In the genomic region with DNA sequence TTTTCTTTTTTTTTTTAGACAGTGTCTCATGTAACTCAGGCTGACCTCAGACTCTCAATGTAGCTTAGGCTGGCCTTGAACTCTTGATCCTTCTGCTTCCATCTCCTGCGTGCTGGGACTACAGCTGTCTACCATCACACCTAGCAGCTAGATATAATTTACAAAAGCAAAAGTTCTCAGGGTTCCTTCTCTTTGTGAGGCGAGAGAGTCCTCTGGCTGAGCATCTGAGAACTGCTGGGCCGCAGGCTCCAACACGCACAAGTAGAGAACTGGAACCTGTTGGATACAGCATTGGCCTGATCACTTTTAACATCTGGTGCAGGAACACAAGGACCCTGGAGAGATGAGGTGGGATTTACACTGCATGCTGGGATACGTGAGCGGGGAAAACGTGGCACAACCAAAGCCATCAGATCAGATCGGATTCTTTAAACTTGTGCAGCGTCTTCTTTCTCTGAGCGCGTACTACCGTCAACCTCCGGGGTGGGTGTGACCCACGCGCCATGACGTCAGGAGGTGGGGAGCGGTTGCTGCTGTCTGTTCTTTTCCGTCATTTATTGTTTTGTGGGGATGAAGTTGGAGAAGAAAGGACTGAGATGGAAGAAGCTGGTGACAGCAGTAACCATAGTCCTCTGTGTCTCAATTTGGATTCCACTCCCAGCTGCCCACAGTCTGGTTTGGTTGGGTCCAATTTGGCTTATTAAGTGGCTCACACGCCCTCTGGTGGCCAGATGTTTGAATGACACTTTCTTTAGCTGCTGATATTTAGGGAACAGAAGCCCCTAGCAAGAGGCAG, we compare ENCODE assay signal across 8 mouse cellular contexts. TPM values are rescaled to one million over a fixed set of nuclear protein-coding genes. Genes with fewer than 3 reads are reported as not detected.
DNase-seq lines count a peak whose midpoint lies in the region; ATAC-seq and TF ChIP-seq lines count a peak whose summit lies in the region.

No protein-coding gene starts in this region.

- TF ChIP-seq CTCF in G1E (IDR thresholded peaks at IDR 0.05; ENCODE audit: low read depth, low read length), result peak; percentile 52
- TF ChIP-seq CTCF in liver, postnatal 0 days (IDR thresholded peaks at IDR 0.05; ENCODE audit: low read depth), result peak; percentile 94

- H3K27me3 ChIP-seq in G1E (ENCODE audit: insufficient read depth, low read length), result no peaks in the 10 kb centered on the region
- no peaks in the 10 kb centered on the region for H3K27me3 ChIP-seq in forebrain, embryonic 15.5 days
- H3K27me3 ChIP-seq in liver, postnatal 0 days (ENCODE audit: insufficient read depth, low read length), result no peaks in the 10 kb centered on the region
- no peaks in the 10 kb centered on the region for H3K27me3 ChIP-seq in neural tube, embryonic 13.5 days

- no peak for TF ChIP-seq EP300 in liver, postnatal 0 days (IDR thresholded peaks at IDR 0.05; ENCODE audit: low read depth)

- peak overlapping the region; percentile 14 for H3K9ac ChIP-seq in forebrain, embryonic 15.5 days (replicated peaks)
- H3K9ac ChIP-seq in liver, postnatal 0 days (replicated peaks), result peak overlapping the region; percentile 32; the same call in 1 of the 2 replicates
- H3K9ac ChIP-seq in neural tube, embryonic 13.5 days, result peak overlapping the region; percentile 60

- peak overlapping the region; percentile 44 for H3K27ac ChIP-seq in forebrain, embryonic 15.5 days (replicated peaks)
- 0 out of 2 replicates have a peak overlapping the region, but pooled peaks have one; percentile 30 for H3K27ac ChIP-seq in liver, postnatal 0 days (ENCODE audit: low read depth)
- H3K27ac ChIP-seq in neural tube, embryonic 13.5 days (replicated peaks), result peak overlapping the region; percentile 52

- peaks cover 5% of the 10 kb centered on the region for H3K9me3 ChIP-seq in G1E (replicated peaks)
- no peaks in the 10 kb centered on the region for H3K9me3 ChIP-seq in forebrain, embryonic 15.5 days
- H3K9me3 ChIP-seq in liver, postnatal 0 days (ENCODE audit: low read length), result no peaks in the 10 kb centered on the region
- no peaks in the 10 kb centered on the region for H3K9me3 ChIP-seq in neural tube, embryonic 13.5 days

- WGBS in forebrain, embryonic 15.5 days, result 9% methylated on average over 19 of the region's 19 CpGs
- 5% methylated on average over 19 of the region's 19 CpGs for WGBS in liver, postnatal 0 days (ENCODE audit: insufficient replicate concordance)
- WGBS in neural tube, embryonic 13.5 days, result 7% methylated on average over 19 of the region's 19 CpGs

- no peaks in the 10 kb centered on the region for H3K36me3 ChIP-seq in G1E (replicated peaks)
- no peaks in the 10 kb centered on the region for H3K36me3 ChIP-seq in forebrain, embryonic 15.5 days
- H3K36me3 ChIP-seq in liver, postnatal 0 days (replicated peaks; ENCODE audit: insufficient read depth, low read length), result no peaks in the 10 kb centered on the region
- H3K36me3 ChIP-seq in neural tube, embryonic 13.5 days, result no peaks in the 10 kb centered on the region

- H3K4me3 ChIP-seq in G1E (ENCODE audit: low read depth, low read length), result peak overlapping the region; percentile 52; the same call in 1 of the 2 replicates
- H3K4me3 ChIP-seq in forebrain, embryonic 15.5 days, result peak overlapping the region; percentile 33
- H3K4me3 ChIP-seq in liver, postnatal 0 days (ENCODE audit: low read depth, low read length), result peak overlapping the region; percentile 42
- peak overlapping the region; percentile 38 for H3K4me3 ChIP-seq in neural tube, embryonic 13.5 days

- H3K4me1 ChIP-seq in G1E (ENCODE audit: insufficient read depth, low read depth, low read length), result peaks cover 80% of the 10 kb centered on the region
- H3K4me1 ChIP-seq in forebrain, embryonic 15.5 days, result peaks cover 7% of the 10 kb centered on the region; the same call in 1 of the 2 replicates
- peaks cover 29% of the 10 kb centered on the region for H3K4me1 ChIP-seq in liver, postnatal 0 days (ENCODE audit: insufficient read depth)
- 0 out of 2 replicates have a peak, but pooled peaks cover 4% of the 10 kb centered on the region for H3K4me1 ChIP-seq in neural tube, embryonic 13.5 days (replicated peaks)

- no peak for DNase-seq in G1E (ENCODE audit: low spot score)
- peak; percentile 83 for DNase-seq in cerebellum, adult 11 months
- DNase-seq in heart, postnatal 25 days (ENCODE audit: low spot score), result peak; percentile 77
- peak; percentile 95 for DNase-seq in layer of hippocampus, adult 11-12 months (ENCODE audit: low spot score)
- DNase-seq in liver, postnatal 0 days, result peak; percentile 84
- peak; percentile 87 for DNase-seq in testis, postnatal 10 days (ENCODE audit: low spot score)

- ATAC-seq in G1E (ENCODE audit: extremely low read depth, insufficient number of reproducible peaks, low FRiP score, poor library complexity, severe bottlenecking), result peak; percentile 29
- peak; percentile 80 for ATAC-seq in forebrain, embryonic 15.5 days (replicated peaks)
- ATAC-seq in liver, postnatal 0 days, result peak; percentile 73
- peak; percentile 84; the same call in 1 of the 2 replicates for ATAC-seq in neural tube, embryonic 13.5 days (ENCODE audit: low read depth)

- peak overlapping the region; percentile 51 for H3K4me2 ChIP-seq in forebrain, embryonic 15.5 days (replicated peaks)
- peak overlapping the region; percentile 80 for H3K4me2 ChIP-seq in liver, postnatal 0 days (ENCODE audit: low read depth, low read length)
- H3K4me2 ChIP-seq in neural tube, embryonic 13.5 days, result peak overlapping the region; percentile 65

- intact Hi-C loops in heart, postnatal 25 days (cut with DNase I), result loop anchor here (1.0 to 5.0 kb wide), 4 partner anchors 25 to 182 kb away; no protein-coding TSS in a partner anchor

RNA-seq across cellular contexts. Expression of a gene that starts 5.0 kb away (rescaled TPM):
- total RNA-seq in G1E (2014; fragmentation: Nextera tagmentation) (20.4 and 21.1 TPM in 2 replicates), G1E (2017) (3.0 and 3.9 TPM in 2 replicates)
- polyA plus RNA-seq in G1E (2012), result 117 and 164 TPM in 2 replicates
- 25.9 and 26.6 TPM in 2 replicates for polyA plus RNA-seq in forebrain, embryonic 15.5 days (2015; fragmentation: Nextera tagmentation; extraction: Ambion mirVana)
- total RNA-seq in heart, postnatal 25 days (2021), result 10 to 100 TPM; 30.3 to 33.0 TPM
- 5.3 TPM in 2 replicates for polyA plus RNA-seq in liver, postnatal 0 days (2015; fragmentation: Nextera tagmentation; extraction: Ambion mirVana)
- polyA plus RNA-seq in neural tube, embryonic 13.5 days (2015; fragmentation: Nextera tagmentation; extraction: Ambion mirVana), result 24.9 and 26.1 TPM in 2 replicates

Comparison
In these comparisons a context has a peak if more than half of its experiments do, and no peak if none do; other contexts are left out.
1. ATAC-seq: peak in every context shown above with its lines; median percentile 84 in neural tube, embryonic 13.5 days; 80 in forebrain, embryonic 15.5 days; 73 in liver, postnatal 0 days; 29 in G1E.